Mouse (Mus musculus) kidney, adult 2 months (tissue): ENCODE data around the gene Dok7.

Source experiments
- CTCF ChIP-seq: fragments of 200-500 bp; conservative IDR thresholded peaks from 2 replicates; pipeline ENCODE4 v1.5.1; 2011; ENCODE audit warnings: low read depth, mild to moderate bottlenecking, control low read depth, low read length, moderate library complexity, mixed read lengths; ENCODE audit not compliant: insufficient read depth, insufficient read length
- POLR2A ChIP-seq: fragments of 200-500 bp; IDR thresholded peaks from one replicate; pipeline ENCODE4 v1.6.1; 2011; ENCODE audit warnings: low read depth, low read length, control low read depth

DNA sequence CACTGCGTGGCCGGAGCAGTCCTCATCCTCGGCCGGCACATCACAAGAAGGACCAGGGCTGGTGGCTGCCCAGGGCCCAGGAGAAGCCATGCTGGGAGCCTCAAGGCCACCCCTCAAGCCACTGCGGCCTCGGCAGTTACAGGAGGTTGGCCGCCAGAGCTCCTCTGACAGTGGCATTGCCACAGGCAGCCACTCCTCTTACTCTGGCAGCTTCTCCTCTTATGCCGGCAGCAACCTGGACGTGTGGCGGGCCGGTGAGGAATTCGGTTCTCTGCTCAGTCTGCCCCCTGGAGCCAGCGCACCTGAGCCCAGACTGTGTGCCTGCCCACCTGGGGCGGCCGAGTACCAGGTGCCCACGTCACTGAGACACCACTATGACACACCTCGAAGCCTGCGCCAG, 22.5 kb downstream of the Dok7 start:
- TF ChIP-seq POLR2A = no peak
- no peak for TF ChIP-seq CTCF
